Mouse (Mus musculus): ENCODE measurements at regions not wholly inside any gene's neighbourhood (a gene's known extent, or its start where the extent isn't known, plus 50 kb on each side); places are given as distances from the start of the nearest gene placed in this dataset.

DNA sequence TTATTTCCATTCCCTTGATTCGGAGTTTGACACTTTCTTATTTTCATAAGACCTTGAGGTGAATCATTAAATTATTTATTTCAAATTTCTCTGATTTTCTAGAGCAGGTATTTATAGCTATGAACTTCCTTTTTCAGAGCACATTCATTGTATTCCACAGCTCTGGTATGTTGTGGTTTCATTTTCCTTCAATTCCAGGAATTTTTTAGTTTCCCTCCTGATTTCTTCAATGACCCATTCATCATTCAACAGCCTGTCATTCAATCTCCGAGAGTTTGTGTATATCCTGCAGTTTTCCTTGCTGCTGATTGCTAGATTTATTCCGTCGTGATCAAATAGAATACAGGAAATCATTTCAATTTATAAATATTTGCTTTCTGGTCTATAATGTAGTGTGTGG is 264.7 kb upstream of the Rtl1 start:
- intact Hi-C loops (cut with DNase I) = no loop called here
- no peak for DNase-seq (ENCODE audit: low spot score)

DNA sequence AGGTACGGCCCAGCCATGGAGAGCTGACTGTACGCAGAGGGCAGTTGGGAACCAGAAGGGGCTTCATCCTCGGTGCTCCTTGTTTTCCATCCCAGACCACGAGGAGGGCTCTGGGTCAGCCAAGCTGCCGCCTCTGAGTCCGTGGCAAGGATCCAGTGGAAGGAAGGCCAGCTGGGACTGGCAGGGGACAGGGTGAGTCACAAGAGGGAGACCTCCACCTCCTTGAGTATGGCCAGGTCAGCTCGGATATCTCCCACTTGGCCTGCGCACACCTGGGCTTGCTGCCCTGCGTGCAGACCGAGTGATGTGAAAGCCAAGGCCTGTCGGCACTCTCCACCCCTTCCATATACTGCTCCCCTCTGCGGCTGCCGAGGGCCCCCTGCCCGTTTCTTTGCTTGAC is 270.9 kb upstream of the Rtl1 start:
- intact Hi-C loops (cut with DNase I) = no loop called here
- peak; percentile 14 for DNase-seq (ENCODE audit: low spot score)

DNA sequence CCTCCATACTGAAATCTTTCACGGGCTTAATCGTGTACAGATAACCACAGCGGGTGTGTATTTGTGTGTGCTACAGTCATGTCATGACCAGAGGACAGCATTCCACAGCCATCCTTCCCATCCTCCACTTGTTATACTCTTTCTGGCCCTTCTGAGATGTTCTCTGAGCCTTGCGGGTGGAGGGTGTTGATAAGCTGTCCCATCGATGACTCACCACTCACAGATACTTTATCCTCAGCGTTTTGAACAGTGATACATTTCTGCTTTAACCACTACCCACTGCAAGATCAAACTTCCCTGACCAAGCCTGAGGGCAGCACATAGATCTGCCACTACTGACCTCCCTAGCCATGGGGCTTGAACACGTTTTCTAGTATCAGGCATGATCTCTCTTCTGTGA is 274.3 kb upstream of the Rtl1 start:
- DNase-seq (ENCODE audit: low spot score) = no peak
- intact Hi-C loops (cut with DNase I) = no loop called here

DNA sequence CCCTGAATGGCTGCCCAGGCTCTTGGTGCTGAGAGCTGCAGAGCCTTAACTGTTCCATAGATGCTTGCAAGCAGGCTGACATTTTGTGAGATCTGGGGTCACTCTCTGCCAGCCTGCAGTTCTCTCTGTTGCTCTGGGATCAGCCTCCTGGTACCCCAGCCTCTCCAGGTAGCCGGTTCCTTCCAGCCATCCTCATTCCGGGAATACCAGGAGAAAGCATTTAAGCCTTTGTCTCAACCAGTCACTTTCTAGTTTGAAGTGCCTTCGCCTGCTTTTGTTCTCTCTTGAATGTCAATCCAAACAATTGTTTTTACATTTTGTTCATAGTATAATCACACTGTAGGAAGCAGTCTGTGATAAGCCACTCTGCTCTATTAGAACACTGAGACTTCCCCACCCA is 281.0 kb upstream of the Rtl1 start:
- DNase-seq (ENCODE audit: low spot score) = no peak
- intact Hi-C loops (cut with DNase I) = no loop called here

DNA sequence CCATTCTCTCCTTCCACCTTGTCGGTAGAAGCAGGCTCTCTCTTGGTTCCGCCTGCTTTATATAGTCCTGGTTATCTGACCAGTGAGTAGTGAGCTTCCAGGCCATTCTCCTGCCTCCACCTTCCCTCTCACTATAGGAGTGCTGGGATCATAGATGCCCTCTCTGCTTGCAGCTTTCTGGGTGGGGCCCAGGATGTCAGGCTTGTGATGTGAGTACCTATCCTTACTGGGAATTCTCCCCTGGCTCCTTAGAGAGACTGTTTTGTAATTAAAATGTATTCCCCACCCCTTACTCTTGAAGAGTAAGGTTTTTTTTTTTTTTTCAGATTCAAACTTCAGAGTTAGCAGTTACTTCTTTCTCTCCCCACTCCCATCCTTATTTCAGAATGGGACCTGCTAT is 291.1 kb upstream of the Rtl1 start:
- intact Hi-C loops (cut with DNase I) = no loop called here
- no peak for DNase-seq (ENCODE audit: low spot score)

- intact Hi-C loops (cut with DNase I) = no loop called here
- DNase-seq (ENCODE audit: low spot score) = no peak
Observed at GRCm38 (mm10) chr12:109892834-109893233, 292.7 kb upstream of the Rtl1 start.

DNA sequence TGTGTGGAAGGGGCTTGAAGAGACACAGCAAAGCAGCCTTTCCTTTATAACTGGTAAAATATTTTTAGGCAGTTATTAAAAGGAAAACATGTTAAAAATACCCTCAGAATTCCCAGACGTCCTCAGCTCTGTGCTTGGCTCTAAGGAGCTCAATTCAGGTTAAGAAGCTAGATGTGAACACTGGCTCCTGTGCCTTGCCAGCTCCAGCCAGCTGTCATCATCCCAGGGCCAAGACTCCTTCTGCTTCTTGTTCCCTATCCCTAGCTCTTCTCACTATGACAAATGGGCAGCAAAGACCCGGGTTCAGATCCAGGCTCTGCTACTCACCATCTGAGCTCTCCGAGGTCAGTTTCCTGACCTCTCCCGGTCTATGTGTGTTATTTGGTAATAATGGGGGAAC is 293.5 kb upstream of the Rtl1 start:
- intact Hi-C loops (cut with DNase I) = no loop called here
- no peak for DNase-seq (ENCODE audit: low spot score)

GRCm38 (mm10) chr12:109895389-109895788 is 295.3 kb upstream of the Rtl1 start:
- intact Hi-C loops (cut with DNase I) = no loop called here
- DNase-seq (ENCODE audit: low spot score) = no peak

DNA sequence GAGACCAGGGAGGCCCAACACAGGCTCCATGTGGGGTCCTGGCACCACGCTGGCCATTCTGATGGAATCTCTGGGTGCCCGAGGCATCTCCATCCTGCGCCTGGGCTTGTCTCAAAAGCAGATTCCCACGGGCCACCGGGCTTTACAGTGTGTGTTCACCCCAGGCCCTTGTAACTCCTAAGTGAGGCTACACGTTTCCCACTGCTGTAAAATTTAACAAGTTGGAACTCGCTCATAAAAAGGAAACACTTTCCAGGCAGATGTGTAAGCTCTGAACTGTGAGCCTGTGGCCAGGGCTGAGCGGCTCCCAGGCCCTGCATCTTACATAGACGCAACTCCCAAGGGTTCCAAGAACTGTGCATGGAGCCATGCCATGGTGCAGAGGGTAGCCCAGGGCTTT is 296.3 kb upstream of the Rtl1 start:
- DNase-seq (ENCODE audit: low spot score) = no peak
- intact Hi-C loops (cut with DNase I) = no loop called here

GRCm38 (mm10) chr12:109896906-109897305 is 296.8 kb upstream of the Rtl1 start:
- no peak for DNase-seq (ENCODE audit: low spot score)
- intact Hi-C loops (cut with DNase I) = no loop called here

GRCm38 (mm10) chr12:109897861-109898385 is 297.8 kb upstream of the Rtl1 start:
- intact Hi-C loops (cut with DNase I) = no loop called here
- no peak for DNase-seq (ENCODE audit: low spot score)

- intact Hi-C loops (cut with DNase I) = no loop called here
- DNase-seq (ENCODE audit: low spot score) = no peak
Observed at GRCm38 (mm10) chr12:109899420-109899819, 299.3 kb upstream of the Rtl1 start.

DNA sequence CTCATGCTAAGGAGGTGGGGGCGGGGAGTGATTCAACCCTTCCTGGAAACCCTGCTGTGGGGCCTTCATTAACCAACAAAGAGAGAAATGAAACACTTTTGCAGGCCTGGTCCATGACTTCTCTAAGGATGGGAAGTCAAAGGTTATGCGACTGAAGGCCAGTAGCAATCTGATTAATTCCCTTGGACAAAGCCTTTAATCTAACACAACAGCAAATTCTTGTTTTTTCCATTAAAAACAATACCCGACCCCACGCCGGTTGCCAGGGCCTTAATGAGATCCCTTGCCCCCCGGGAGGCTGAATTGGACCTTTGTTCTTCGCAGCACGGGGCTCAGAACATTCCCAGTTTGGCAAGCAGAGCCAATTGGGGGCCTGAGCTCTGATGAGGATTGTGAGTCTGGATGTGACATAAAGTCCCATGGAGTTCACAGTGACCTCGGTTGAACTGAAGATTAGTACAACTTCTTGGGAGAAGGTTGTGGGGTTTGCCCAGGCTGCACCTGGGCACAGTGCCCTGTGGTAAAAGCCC is 310.9 kb upstream of the Rtl1 start:
- intact Hi-C loops (cut with DNase I) = no loop called here
- DNase-seq (ENCODE audit: low spot score) = no peak

GRCm38 (mm10) chr12:109911506-109911905 is 311.4 kb upstream of the Rtl1 start:
- DNase-seq (ENCODE audit: low spot score) = no peak
- intact Hi-C loops (cut with DNase I) = no loop called here

GRCm38 (mm10) chr12:109917761-109918160 is 317.6 kb upstream of the Rtl1 start:
- no peak for DNase-seq (ENCODE audit: low spot score)
- intact Hi-C loops (cut with DNase I) = no loop called here

- intact Hi-C loops (cut with DNase I) = no loop called here
- DNase-seq (ENCODE audit: low spot score) = no peak
Observed at GRCm38 (mm10) chr12:109918901-109919300, 318.8 kb upstream of the Rtl1 start.

GRCm38 (mm10) chr12:109922111-109922510 is 322.0 kb upstream of the Rtl1 start:
- DNase-seq (ENCODE audit: low spot score) = no peak
- intact Hi-C loops (cut with DNase I) = no loop called here

DNA sequence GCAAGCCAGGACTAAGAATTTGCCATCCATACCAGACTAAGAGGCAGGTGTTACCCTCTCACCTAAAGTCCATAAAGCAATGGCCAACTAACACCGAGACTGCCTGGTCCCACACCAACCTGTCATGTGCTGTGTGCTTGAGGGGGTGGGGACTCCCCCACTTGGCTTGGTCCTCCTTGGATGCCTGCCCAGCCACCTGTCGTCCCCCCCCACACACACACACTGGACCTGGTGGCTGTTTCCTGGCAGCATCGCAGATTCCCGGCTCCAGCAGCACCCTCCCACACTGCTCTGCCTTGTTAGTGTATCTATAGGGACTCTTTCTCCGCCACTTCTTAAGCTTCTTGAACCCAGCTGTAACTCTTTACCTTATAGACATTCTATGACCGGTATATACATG is 325.7 kb upstream of the Rtl1 start:
- DNase-seq (ENCODE audit: low spot score) = no peak
- intact Hi-C loops (cut with DNase I) = no loop called here

DNA sequence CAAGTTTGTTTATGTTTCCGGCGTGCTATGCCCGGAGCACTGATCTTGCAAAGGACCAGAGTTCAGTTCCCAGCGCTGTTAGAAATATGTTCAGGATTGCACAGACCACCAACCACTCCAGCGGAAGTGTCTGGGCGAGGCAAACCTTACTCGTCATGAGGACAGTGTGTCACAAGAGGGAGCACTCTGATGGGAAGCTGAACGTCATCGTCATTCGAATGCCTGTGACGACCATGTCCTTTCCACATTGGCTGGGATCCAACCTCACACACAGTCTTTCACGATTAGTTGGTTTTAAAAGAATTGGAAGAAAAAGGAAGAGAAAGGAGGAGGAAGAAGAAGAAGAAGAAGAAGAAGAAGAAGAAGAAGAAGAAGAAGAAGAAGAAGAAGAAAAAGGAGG is 326.5 kb upstream of the Rtl1 start:
- DNase-seq (ENCODE audit: low spot score) = no peak
- intact Hi-C loops (cut with DNase I) = no loop called here

GRCm38 (mm10) chr12:109946179-109946578 is 332.7 kb upstream of the Dio3 start:
- intact Hi-C loops (cut with DNase I) = no loop called here

DNA sequence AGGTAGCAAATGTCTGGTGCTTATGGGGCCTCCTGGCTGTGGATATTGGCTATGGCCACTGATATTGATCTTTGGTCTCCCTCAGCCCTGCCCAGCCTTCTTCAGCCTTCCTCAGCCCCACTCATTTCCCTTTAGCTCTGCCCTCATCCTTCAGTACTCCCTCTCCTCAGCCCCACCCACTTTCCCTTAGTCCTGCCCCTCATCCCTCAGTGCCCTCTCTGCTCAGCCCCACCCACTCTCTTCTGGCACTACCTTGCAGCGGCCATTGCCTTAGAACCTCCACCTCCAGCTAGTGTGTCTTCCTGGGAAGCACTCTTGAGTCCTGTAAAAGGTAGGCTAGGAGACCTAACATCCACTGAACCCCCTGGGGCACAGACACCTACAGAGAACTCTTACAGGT is 331.9 kb upstream of the Dio3 start:
- intact Hi-C loops (cut with DNase I) = no loop called here

More at GRCm38 (mm10) chr12:109946179-109946578, 332.7 kb upstream of the Dio3 start:
- DNase-seq (ENCODE audit: low spot score) = no peak

DNA sequence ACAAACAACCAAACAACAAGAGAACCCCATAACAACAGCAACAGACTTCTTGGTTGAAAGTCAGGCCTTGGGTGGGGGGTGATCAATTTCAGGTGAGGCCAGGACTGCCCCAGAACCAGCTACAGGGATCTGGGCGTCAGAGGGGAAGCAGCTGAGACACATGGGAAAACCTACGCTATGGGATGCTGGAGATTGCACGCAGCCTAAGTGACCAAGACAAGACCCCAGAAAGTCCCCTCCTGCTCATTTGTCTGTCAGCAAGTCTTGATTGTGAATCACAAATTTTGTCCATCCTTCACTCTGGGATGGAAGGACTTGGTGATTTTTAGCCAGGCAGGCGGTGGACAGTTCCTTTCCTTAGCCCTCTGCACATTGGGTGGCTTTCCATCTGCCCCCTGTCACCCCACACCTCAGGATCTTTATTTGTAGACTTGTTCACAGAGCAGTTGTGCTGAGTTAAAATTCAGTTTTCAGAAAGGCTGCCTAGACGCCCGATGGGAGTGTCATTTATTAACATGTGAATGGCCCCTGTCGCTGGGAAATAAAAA is 330.9 kb upstream of the Dio3 start:
- no peak for DNase-seq (ENCODE audit: low spot score)

More for the DNA sequence above, 331.9 kb upstream of the Dio3 start:
- DNase-seq (ENCODE audit: low spot score) = no peak

More for the DNA sequence above, 330.9 kb upstream of the Dio3 start:
- intact Hi-C loops (cut with DNase I) = no loop called here

Data from heart, postnatal 25 days (tissue).